Comparison of ENCODE assay signal across 12 mouse cellular contexts in genomic region chr2:32547964-32548739, GRCm38 (mm10). TPM values are rescaled to one million over a fixed set of nuclear protein-coding genes. Genes with fewer than 3 reads are reported as not detected.
DNase-seq lines count a peak whose midpoint lies in the region; ATAC-seq and TF ChIP-seq lines count a peak whose summit lies in the region.
"Had no signal": no experiment of that assay in that cellular context is flagged by ENCODE, and none has a peak within 500 bp of the region (broad histone marks: within the 10 kb centered on the region; RNA-seq: fewer than 3 reads in every experiment).

No protein-coding gene starts in this region.

- H3K4me3 ChIP-seq in lung, postnatal 0 days (ENCODE audit: low read depth, low read length) = no peak overlapping the region
- no peak overlapping the region for H3K4me3 ChIP-seq in lung, adult 2 months (replicated peaks; ENCODE audit: extremely low read depth, low read depth, low read length)
- H3K4me3 ChIP-seq in left cerebral cortex, adult 2 months = no peak overlapping the region
- H3K4me3 ChIP-seq in forebrain, embryonic 12.5 days (replicated peaks) = no peak overlapping the region
- H3K4me3 ChIP-seq: hindbrain, embryonic 15.5 days; midbrain, embryonic 13.5 days had no signal

- intact Hi-C loops in heart, postnatal 36 days (cut with DNase I) = no loop called here
- intact Hi-C loops in left cerebral cortex, adult 2 months (cut with DNase I) = no loop called here

- no peak for TF ChIP-seq EP300 in lung, postnatal 0 days (IDR thresholded peaks at IDR 0.05)

- no peaks in the 10 kb centered on the region for H3K9me3 ChIP-seq in lung, postnatal 0 days (ENCODE audit: low read length)
- no peaks in the 10 kb centered on the region for H3K9me3 ChIP-seq in forebrain, embryonic 12.5 days
- H3K9me3 ChIP-seq: hindbrain, embryonic 15.5 days; midbrain, embryonic 13.5 days had no signal

- H3K27me3 ChIP-seq in lung, postnatal 0 days (replicated peaks; ENCODE audit: insufficient read depth, low read length) = no peaks in the 10 kb centered on the region
- H3K27me3 ChIP-seq in forebrain, embryonic 12.5 days = no peaks in the 10 kb centered on the region
- H3K27me3 ChIP-seq: hindbrain, embryonic 15.5 days; midbrain, embryonic 13.5 days had no signal

- DNase-seq in lung, postnatal 0 days (ENCODE audit: low spot score) = peak; percentile 66
- DNase-seq in lung, adult 2 months = no peak
- peak; percentile 80 for DNase-seq in adrenal gland, postnatal 25 days
- DNase-seq in heart, postnatal 36 days = peak; percentile 50 to 61
- DNase-seq in skeletal muscle tissue, adult 2 months (ENCODE audit: low read depth, low spot score) = peak; percentile 48
- no peak for DNase-seq in left cerebral cortex, adult 2 months (ENCODE audit: extremely low spot score in 1 of 2, low spot score in 2 of 2)
- DNase-seq in thymus, postnatal 25 days = no peak
- DNase-seq: cerebellum, adult 11-12 months; liver had no signal

- H3K27ac ChIP-seq in lung, postnatal 0 days (ENCODE audit: low read length) = no peak overlapping the region; the same call in 1 of the 2 replicates
- H3K27ac ChIP-seq in left cerebral cortex, adult 2 months = no peak overlapping the region; the same call in 1 of the 2 replicates
- no peak overlapping the region for H3K27ac ChIP-seq in forebrain, embryonic 12.5 days
- H3K27ac ChIP-seq: hindbrain, embryonic 15.5 days; midbrain, embryonic 13.5 days had no signal

- TF ChIP-seq POLR2A in lung, adult 2 months (IDR thresholded peaks at IDR 0.05; ENCODE audit: borderline replicate concordance, extremely low read depth, low read depth, low read length) = no peak

- no peak; the same call in 1 of the 2 replicates for ATAC-seq in lung, postnatal 0 days
- ATAC-seq in forebrain, embryonic 12.5 days (ENCODE audit: low FRiP score) = no peak
- ATAC-seq: midbrain, embryonic 13.5 days had no signal

- TF ChIP-seq CTCF in lung, postnatal 0 days (IDR thresholded peaks at IDR 0.05) = no peak
- no peak for TF ChIP-seq CTCF in lung, adult 2 months (IDR thresholded peaks at IDR 0.05; ENCODE audit: insufficient read depth, low read length)
- TF ChIP-seq CTCF in left cerebral cortex, adult 2 months (IDR thresholded peaks at IDR 0.05) = no peak

- no peaks in the 10 kb centered on the region for H3K36me3 ChIP-seq in lung, postnatal 0 days (ENCODE audit: insufficient read depth, low read length)
- H3K36me3 ChIP-seq in forebrain, embryonic 12.5 days (replicated peaks) = no peaks in the 10 kb centered on the region
- H3K36me3 ChIP-seq: hindbrain, embryonic 15.5 days; midbrain, embryonic 13.5 days had no signal

- H3K9ac ChIP-seq in lung, postnatal 0 days (replicated peaks; ENCODE audit: low read depth) = no peak overlapping the region
- no peak overlapping the region for H3K9ac ChIP-seq in forebrain, embryonic 12.5 days
- H3K9ac ChIP-seq: hindbrain, embryonic 15.5 days; midbrain, embryonic 13.5 days had no signal

- peaks cover 7% of the 10 kb centered on the region for H3K4me1 ChIP-seq in lung, postnatal 0 days (ENCODE audit: insufficient read depth, low read depth, low read length)
- peaks cover 11% of the 10 kb centered on the region for H3K4me1 ChIP-seq in lung, adult 2 months (ENCODE audit: control insufficient read depth, insufficient read depth, low read length)
- H3K4me1 ChIP-seq in forebrain, embryonic 12.5 days = peaks cover 9% of the 10 kb centered on the region
- H3K4me1 ChIP-seq: midbrain, embryonic 13.5 days had no signal

- WGBS in lung, postnatal 0 days = 79% methylated on average over 7 of the region's 7 CpGs
- WGBS in lung, adult 2 months = 73% methylated on average over 7 of the region's 7 CpGs
- WGBS in forebrain, embryonic 12.5 days = 91% methylated on average over 7 of the region's 7 CpGs

- H3K4me2 ChIP-seq in lung, postnatal 0 days (replicated peaks; ENCODE audit: low read depth, low read length) = no peak overlapping the region
- H3K4me2 ChIP-seq in forebrain, embryonic 12.5 days = no peak overlapping the region
- H3K4me2 ChIP-seq: hindbrain, embryonic 15.5 days; midbrain, embryonic 13.5 days had no signal

RNA-seq across cellular contexts. Expression of gene Fam102a, which starts 13.0 kb away (rescaled TPM):
- polyA plus RNA-seq in lung, postnatal 0 days (2015; fragmentation: Nextera tagmentation; extraction: Ambion mirVana) = 8.0 and 8.4 TPM in 2 replicates
- polyA plus RNA-seq in lung, adult 2 months (2012; rRNA removed) = 23.7 and 24.0 TPM in 2 replicates
- total RNA-seq in adrenal gland, postnatal 25 days (2021) = 32.3 and 35.5 TPM in 2 replicates
- total RNA-seq in heart, postnatal 36 days (2021) = 10 to 100 TPM in 1 of 2 experiments, 1 to 10 TPM in 1; 8.9 to 10.6 TPM
- 10 to 100 TPM; 61.1 to 64.8 TPM for total RNA-seq in left cerebral cortex, adult 2 months (2021)
- 8.7 and 9.6 TPM in 2 replicates for polyA plus RNA-seq in forebrain, embryonic 12.5 days (2016; fragmentation: Nextera tagmentation; extraction: Ambion mirVana)

RNA-seq across cellular contexts. Expression of gene Dpm2, which starts 22.5 kb away (rescaled TPM):
- 103 and 112 TPM in 2 replicates for polyA plus RNA-seq in lung, postnatal 0 days (2015; fragmentation: Nextera tagmentation; extraction: Ambion mirVana)
- 116 and 118 TPM in 2 replicates for polyA plus RNA-seq in lung, adult 2 months (2012; rRNA removed)
- 63.7 and 66.8 TPM in 2 replicates for total RNA-seq in adrenal gland, postnatal 25 days (2021)
- 10 to 100 TPM; 17.9 to 21.3 TPM for total RNA-seq in heart, postnatal 36 days (2021)
- 10 to 100 TPM; 79.4 to 82.6 TPM for total RNA-seq in left cerebral cortex, adult 2 months (2021)
- 106 and 110 TPM in 2 replicates for polyA plus RNA-seq in forebrain, embryonic 12.5 days (2016; fragmentation: Nextera tagmentation; extraction: Ambion mirVana)

RNA-seq across cellular contexts. Expression of gene Pip5kl1, which starts 26.4 kb away (rescaled TPM):
- polyA plus RNA-seq in lung, postnatal 0 days (2015; fragmentation: Nextera tagmentation; extraction: Ambion mirVana) = not detected in 2 replicates
- 0.12 and 0.55 TPM in 2 replicates for polyA plus RNA-seq in lung, adult 2 months (2012; rRNA removed)
- total RNA-seq in adrenal gland, postnatal 25 days (2021) = not detected in 2 replicates
- total RNA-seq in heart, postnatal 36 days (2021) = under 1 TPM in 1 of 2 experiments, not detected in 1; 0.43 TPM
- total RNA-seq in left cerebral cortex, adult 2 months (2021) = 10 to 100 TPM; 10.1 to 14.1 TPM
- 2.6 and 3.1 TPM in 2 replicates for polyA plus RNA-seq in forebrain, embryonic 12.5 days (2016; fragmentation: Nextera tagmentation; extraction: Ambion mirVana)

RNA-seq across cellular contexts. Expression of gene 9430097D07Rik, which starts 27.3 kb away (rescaled TPM):
- not detected in 2 replicates for polyA plus RNA-seq in lung, postnatal 0 days (2015; fragmentation: Nextera tagmentation; extraction: Ambion mirVana)
- not detected in 2 replicates for polyA plus RNA-seq in lung, adult 2 months (2012; rRNA removed)
- total RNA-seq in adrenal gland, postnatal 25 days (2021) = not detected in 2 replicates
- not detected for total RNA-seq in heart, postnatal 36 days (2021)
- total RNA-seq in left cerebral cortex, adult 2 months (2021) = 1 to 10 TPM in 1 of 2 experiments, under 1 TPM in 1; 0.75 to 1.1 TPM
- polyA plus RNA-seq in forebrain, embryonic 12.5 days (2016; fragmentation: Nextera tagmentation; extraction: Ambion mirVana) = 0.19 TPM in 1 of 2 replicates, not detected in the other

RNA-seq across cellular contexts. Expression of gene St6galnac4, which starts 38.7 kb away (rescaled TPM):
- polyA plus RNA-seq in lung, postnatal 0 days (2015; fragmentation: Nextera tagmentation; extraction: Ambion mirVana) = 32.0 and 38.9 TPM in 2 replicates
- 39.5 and 40.4 TPM in 2 replicates for polyA plus RNA-seq in lung, adult 2 months (2012; rRNA removed)
- 8.8 and 9.4 TPM in 2 replicates for total RNA-seq in adrenal gland, postnatal 25 days (2021)
- 10 to 100 TPM; 18.7 to 21.7 TPM for total RNA-seq in heart, postnatal 36 days (2021)
- total RNA-seq in left cerebral cortex, adult 2 months (2021) = 10 to 100 TPM; 37.2 to 38.0 TPM
- 15.1 and 17.0 TPM in 2 replicates for polyA plus RNA-seq in forebrain, embryonic 12.5 days (2016; fragmentation: Nextera tagmentation; extraction: Ambion mirVana)

Comparison
In these comparisons a context has a peak if more than half of its experiments do, and no peak if none do; other contexts are left out.
1. DNase-seq: peak in lung, postnatal 0 days (single experiment), adrenal gland, postnatal 25 days (single experiment), heart, postnatal 36 days (2 of 2) and skeletal muscle tissue, adult 2 months (single experiment); none in lung, adult 2 months (single experiment), left cerebral cortex, adult 2 months (0 of 2) and thymus, postnatal 25 days (single experiment).